Mouse (Mus musculus): ENCODE results near the gene Gm15128. TPM values are rescaled to one million over a fixed set of nuclear protein-coding genes. Genes with fewer than 3 reads are reported as not detected.

Gm15128 gene
- not detected for polyA plus RNA-seq (2017; shearing (Covaris generic))

GRCm38 (mm10) chrX:147765691-147766090, at the start of gene Gm15128:
Gene Gm15128, plus strand, starts transcription at chrX:147765991.

Other genes with a start within 250 kb of the Gm15128 start
- not detected for gene Lrch2, start 211.9 kb upstream of the Gm15128 start, polyA plus RNA-seq (2017; shearing (Covaris generic))
- gene Gm15080, start 227.0 kb downstream of the Gm15128 start, polyA plus RNA-seq (2017; shearing (Covaris generic)) = not detected

Measured in naive thymus-derived CD4-positive, alpha-beta T cell, adult 5 months (primary cell).